Comparison of ENCODE assay signal across 8 mouse cellular contexts in genomic region chr3:127895792-127896541, GRCm38 (mm10). TPM values are rescaled to one million over a fixed set of nuclear protein-coding genes. Genes with fewer than 3 reads are reported as not detected.
A peak's percentile ranks its signal among the peaks of the same experiment; 100 is the strongest.
DNase-seq lines count a peak whose midpoint lies in the region; ATAC-seq and TF ChIP-seq lines count a peak whose summit lies in the region.

TSS of gene Fam241a (minus strand) at chr3:127896324.

- DNase-seq in 3T3-L1 (ENCODE audit: low read depth, low spot score) = peak; percentile 81
- DNase-seq in adrenal gland, postnatal 36 days = peak; percentile 89 to 93
- peak; percentile 93 to 95 for DNase-seq in heart, adult 2 months
- DNase-seq in kidney, adult 8-10 months = peak; percentile 82 to 87
- DNase-seq in limb, embryonic 14.5 days (ENCODE audit: low spot score) = peak; percentile 82
- DNase-seq in spleen, adult 2 months (ENCODE audit: low read depth in 1 of 2, low spot score in 2 of 2) = peak; percentile 65 to 82

- peak within 1 kb of the TSS; percentile 73 for H3K4me3 ChIP-seq in embryonic facial prominence, embryonic 12.5 days
- peak within 1 kb of the TSS; percentile 89 for H3K4me3 ChIP-seq in heart, adult 2 months
- peak within 1 kb of the TSS; percentile 71 for H3K4me3 ChIP-seq in limb, embryonic 14.5 days (replicated peaks; ENCODE audit: low read length)
- H3K4me3 ChIP-seq in midbrain, embryonic 16.5 days (ENCODE audit: low read depth, low read length) = peak within 1 kb of the TSS; percentile 88
- H3K4me3 ChIP-seq in spleen, adult 2 months (ENCODE audit: extremely low read depth, insufficient read depth, insufficient read length) = peak within 1 kb of the TSS; percentile 99

- TF ChIP-seq POLR2A in heart, adult 2 months (IDR thresholded peaks at IDR 0.05; ENCODE audit: insufficient read depth, low read depth, low read length) = 0 out of 2 replicates have a peak, but pooled peaks have one; percentile 12
- TF ChIP-seq POLR2A in limb, embryonic 14.5 days (IDR thresholded peaks at IDR 0.05; ENCODE audit: borderline replicate concordance, extremely low read depth, insufficient read depth, insufficient read length) = no peak
- no peak for TF ChIP-seq POLR2A in spleen, adult 2 months (IDR thresholded peaks at IDR 0.05; ENCODE audit: low read depth, low read length)

- intact Hi-C loops in heart, adult 2 months (cut with DNase I) = loop anchor here (2.0 to 5.0 kb wide), 4 partner anchors 44 to 344 kb away; partner anchors contain the start of genes Alpk1, Ap1ar, Larp7 and Zgrf1

- H3K9me3 ChIP-seq in embryonic facial prominence, embryonic 12.5 days = no peaks in the 10 kb centered on the region
- H3K9me3 ChIP-seq in limb, embryonic 14.5 days (ENCODE audit: control insufficient read depth, low read length) = no peaks in the 10 kb centered on the region
- no peaks in the 10 kb centered on the region for H3K9me3 ChIP-seq in midbrain, embryonic 16.5 days (replicated peaks; ENCODE audit: control insufficient read depth, low read length, poor library complexity, severe bottlenecking)

- no peak within 1 kb of the TSS for H3K27ac ChIP-seq in embryonic facial prominence, embryonic 12.5 days
- peak within 1 kb of the TSS; percentile 76 for H3K27ac ChIP-seq in heart, adult 2 months
- H3K27ac ChIP-seq in limb, embryonic 14.5 days (replicated peaks; ENCODE audit: low read depth, low read length) = no peak within 1 kb of the TSS
- H3K27ac ChIP-seq in midbrain, embryonic 16.5 days (ENCODE audit: low read length) = peak within 1 kb of the TSS; percentile 62; the same call in 1 of the 2 replicates
- peak within 1 kb of the TSS; percentile 85 for H3K27ac ChIP-seq in spleen, adult 2 months (ENCODE audit: insufficient read depth, low read length)

- no peaks in the 10 kb centered on the region for H3K79me2 ChIP-seq in heart, adult 2 months (replicated peaks; ENCODE audit: control insufficient read depth, insufficient read depth, low read length)

- TF ChIP-seq EP300 in heart, adult 2 months (IDR thresholded peaks at IDR 0.05; ENCODE audit: insufficient read depth, low read depth, low read length) = no peak

- H3K27me3 ChIP-seq in embryonic facial prominence, embryonic 12.5 days = peaks cover 3% of the 10 kb centered on the region; the same call in 1 of the 2 replicates
- no peaks in the 10 kb centered on the region for H3K27me3 ChIP-seq in heart, adult 2 months (ENCODE audit: control insufficient read depth, insufficient read depth, low read length)
- H3K27me3 ChIP-seq in limb, embryonic 14.5 days (ENCODE audit: control insufficient read depth, insufficient read depth, low read length) = peaks cover 19% of the 10 kb centered on the region; the same call in 1 of the 2 replicates
- H3K27me3 ChIP-seq in midbrain, embryonic 16.5 days (ENCODE audit: control insufficient read depth, insufficient read depth, low read depth, low read length) = no peaks in the 10 kb centered on the region; the same call in 1 of the 2 replicates
- H3K27me3 ChIP-seq in spleen, adult 2 months (ENCODE audit: control insufficient read depth, insufficient read depth, low read length) = 0 out of 2 replicates have a peak, but pooled peaks cover 2% of the 10 kb centered on the region

- H3K9ac ChIP-seq in embryonic facial prominence, embryonic 12.5 days = peak within 1 kb of the TSS; percentile 69
- peak within 1 kb of the TSS; percentile 84 for H3K9ac ChIP-seq in heart, adult 2 months (ENCODE audit: low read depth, low read length)
- peak within 1 kb of the TSS; percentile 61 for H3K9ac ChIP-seq in limb, embryonic 14.5 days (ENCODE audit: low read depth, low read length, severe bottlenecking)
- peak within 1 kb of the TSS; percentile 79 for H3K9ac ChIP-seq in midbrain, embryonic 16.5 days (ENCODE audit: low read depth, low read length)

- TF ChIP-seq CTCF in heart, adult 2 months (IDR thresholded peaks at IDR 0.05) = no peak
- no peak for TF ChIP-seq CTCF in spleen, adult 2 months (IDR thresholded peaks at IDR 0.05; ENCODE audit: extremely low read depth, insufficient read depth, insufficient read length, insufficient replicate concordance)

- peak within 1 kb of the TSS; percentile 79 for H3K4me2 ChIP-seq in embryonic facial prominence, embryonic 12.5 days (replicated peaks)
- H3K4me2 ChIP-seq in limb, embryonic 14.5 days (replicated peaks; ENCODE audit: low read depth, low read length, severe bottlenecking) = peak within 1 kb of the TSS; percentile 81
- peak within 1 kb of the TSS; percentile 84 for H3K4me2 ChIP-seq in midbrain, embryonic 16.5 days (ENCODE audit: low read length)

- whole genome bisulfite sequencing in embryonic facial prominence, embryonic 12.5 days = under 1% methylated on average over 86 of the region's 94 CpGs
- WGBS in heart, adult 2 months = 1% methylated on average over 86 of the region's 94 CpGs
- under 1% methylated on average over 60 of the region's 94 CpGs for WGBS in limb, embryonic 14.5 days
- WGBS in midbrain, embryonic 16.5 days = under 1% methylated on average over 89 of the region's 94 CpGs
- WGBS in spleen, adult 2 months = 1% methylated on average over 89 of the region's 94 CpGs

- H3K4me1 ChIP-seq in embryonic facial prominence, embryonic 12.5 days = no peaks in the 10 kb centered on the region
- no peaks in the 10 kb centered on the region; the same call in none of the 2 replicates for H3K4me1 ChIP-seq in heart, adult 2 months (ENCODE audit: control insufficient read depth, insufficient read depth, low read length)
- H3K4me1 ChIP-seq in limb, embryonic 14.5 days (ENCODE audit: control insufficient read depth, insufficient read depth, low read length) = no peaks in the 10 kb centered on the region
- 0 out of 2 replicates have a peak, but pooled peaks cover 2% of the 10 kb centered on the region for H3K4me1 ChIP-seq in midbrain, embryonic 16.5 days (ENCODE audit: control insufficient read depth, insufficient read depth, low read length)
- H3K4me1 ChIP-seq in spleen, adult 2 months (ENCODE audit: control insufficient read depth, insufficient read depth, insufficient read length) = peaks cover 2% of the 10 kb centered on the region

- ATAC-seq in embryonic facial prominence, embryonic 12.5 days (ENCODE audit: insufficient number of reproducible peaks, insufficient read depth, low FRiP score, low TSS enrichment) = peak; percentile 92
- ATAC-seq in limb, embryonic 14.5 days (ENCODE audit: low FRiP score, low read depth) = peak; percentile 95
- ATAC-seq in midbrain, embryonic 16.5 days = peak; percentile 95

- H3K36me3 ChIP-seq in embryonic facial prominence, embryonic 12.5 days = no peaks in the 10 kb centered on the region
- no peaks in the 10 kb centered on the region for H3K36me3 ChIP-seq in heart, adult 2 months (ENCODE audit: control insufficient read depth, insufficient read depth, low read length)
- H3K36me3 ChIP-seq in limb, embryonic 14.5 days (ENCODE audit: control insufficient read depth, insufficient read depth, low read length) = no peaks in the 10 kb centered on the region
- no peaks in the 10 kb centered on the region for H3K36me3 ChIP-seq in midbrain, embryonic 16.5 days (ENCODE audit: control insufficient read depth, insufficient read depth, low read length)
- no peaks in the 10 kb centered on the region for H3K36me3 ChIP-seq in spleen, adult 2 months (ENCODE audit: control insufficient read depth, insufficient read depth, low read length)

RNA-seq across cellular contexts. Expression of gene Fam241a, which starts in this region (rescaled TPM):
- 1 to 10 TPM; 5.1 to 5.6 TPM for total RNA-seq in adrenal gland, postnatal 36 days (2021)
- 5.9 and 7.0 TPM in 2 replicates for polyA plus RNA-seq in embryonic facial prominence, embryonic 12.5 days (2016; fragmentation: Nextera tagmentation; extraction: Ambion mirVana)
- 1 to 10 TPM; 3.6 to 4.2 TPM for total RNA-seq in heart, adult 2 months (2021)
- 1.3 and 1.7 TPM in 2 replicates for polyA plus RNA-seq in heart, adult 2 months (2012; rRNA removed)
- polyA plus RNA-seq in limb, embryonic 14.5 days (2012; rRNA removed) = 5.4 and 6.3 TPM in 2 replicates
- 11.7 and 12.2 TPM in 2 replicates for polyA plus RNA-seq in limb, embryonic 14.5 days (2014; fragmentation: Nextera tagmentation; extraction: Ambion mirVana)
- 6.8 and 8.5 TPM in 2 replicates for polyA plus RNA-seq in midbrain, embryonic 16.5 days (2015; fragmentation: Nextera tagmentation; extraction: Ambion mirVana)
- 4.3 and 6.0 TPM in 2 replicates for polyA plus RNA-seq in spleen, adult 2 months (2012; rRNA removed)

Comparison
In these comparisons a context has a peak if more than half of its experiments do, and no peak if none do; other contexts are left out.
1. H3K27ac ChIP-seq: peak in heart, adult 2 months (single experiment), midbrain, embryonic 16.5 days (single experiment) and spleen, adult 2 months (single experiment); none in embryonic facial prominence, embryonic 12.5 days (single experiment) and limb, embryonic 14.5 days (single experiment).
2. Peak in every context shown above with its lines, with median percentiles within 50 percentile points of each other: DNase-seq, ATAC-seq, H3K4me2 ChIP-seq, H3K4me3 ChIP-seq and H3K9ac ChIP-seq.